Mouse (Mus musculus) right cerebral cortex, adult 2 months (tissue): ENCODE data around the gene Atp4a.

ENCODE experiments used
- DNase-seq, 2 experiments: peaks; one replicate each; pipeline ENCODE4 v3.0.0; 2021 to 2022; ENCODE audit warnings: low spot score in 2 of 2

Atp4a gene

GRCm38 (mm10) chr7:30711942-30712341 lies at the start of gene Atp4a:
Gene Atp4a, plus strand, starts transcription at chr7:30712209.
- DNase-seq: no peak

- peak; percentile 93 to 94 for DNase-seq
Observed at GRCm38 (mm10) chr7:30664529-30665200, 47.3 kb upstream of the Atp4a start, which contains the start of gene Haus5. Gene Haus5, minus strand, starts transcription at chr7:30664994.

DNA sequence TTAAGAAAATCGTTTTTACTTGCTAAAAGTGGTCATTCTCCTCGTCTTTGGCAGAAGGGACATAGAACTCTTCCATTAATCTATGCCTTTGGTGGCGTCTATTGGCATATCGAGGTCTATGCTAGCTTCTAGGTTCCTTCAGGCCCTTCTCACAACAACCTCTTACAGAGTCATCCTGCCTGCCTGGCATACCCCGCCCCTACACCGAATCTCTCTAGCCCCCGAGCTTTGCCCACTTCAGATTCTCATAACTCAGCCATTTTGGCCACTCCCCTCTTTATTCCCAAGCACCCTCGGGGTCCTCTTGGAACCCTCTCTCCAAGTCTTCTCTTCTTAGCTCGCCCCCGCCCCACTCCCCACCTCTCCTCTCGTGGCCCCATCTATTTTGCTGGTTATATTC lies 46.7 kb upstream of the Atp4a start:
- peak in 1 of 2 experiments; percentile 11 for DNase-seq

- no peak for DNase-seq
Observed at GRCm38 (mm10) chr7:30669229-30669628, 42.8 kb upstream of the Atp4a start.

DNA sequence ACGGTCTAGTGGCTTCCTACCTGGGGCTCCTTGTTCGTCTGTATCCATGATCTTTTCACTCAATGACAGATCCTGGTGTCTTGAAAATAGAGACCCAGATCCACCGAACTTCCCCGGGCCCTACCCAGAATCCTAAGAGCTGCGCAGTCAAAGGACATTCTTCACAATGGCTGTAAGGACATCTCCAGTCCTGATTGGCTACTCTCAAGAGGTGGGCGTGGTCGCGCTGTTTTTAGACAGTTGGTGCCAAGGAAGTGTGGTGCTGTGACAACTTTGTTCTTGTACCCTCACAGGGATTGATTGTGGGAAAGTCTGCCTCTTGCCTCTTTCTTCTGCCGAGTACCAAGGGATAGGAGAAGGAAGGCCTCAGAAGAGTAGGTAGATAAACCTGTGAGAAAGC lies 40.5 kb upstream of the Atp4a start, which contains the start of gene Pmis2:
Gene Pmis2 (minus strand): TSS at position 126 of the 400 bp plus-strand sequence.
- no peak for DNase-seq

GRCm38 (mm10) chr7:30678263-30678975 lies 33.6 kb upstream of the Atp4a start:
- DNase-seq: peak in 1 of 2 experiments; percentile 7

- no peak for DNase-seq
Observed at GRCm38 (mm10) chr7:30681897-30682296, 30.1 kb upstream of the Atp4a start.

DNA sequence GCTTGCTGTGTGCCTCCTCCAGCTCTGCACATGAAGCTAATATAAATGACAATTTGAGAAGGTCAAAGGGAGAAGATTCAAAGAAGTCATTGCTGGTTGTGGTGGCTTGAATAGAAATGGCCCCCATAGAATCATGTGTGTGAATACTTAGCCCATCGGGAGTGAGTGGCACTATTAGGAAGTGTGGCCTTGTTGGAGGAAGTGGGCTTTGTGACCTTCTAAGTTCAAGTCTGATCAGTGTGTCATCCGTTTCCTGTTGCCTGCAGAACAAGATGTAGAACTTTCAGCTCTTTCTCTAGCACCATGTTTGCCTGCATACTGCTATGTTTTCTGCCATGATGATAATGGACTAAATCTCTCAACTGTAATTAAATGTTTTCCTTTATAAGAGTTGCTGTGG lies 28.6 kb upstream of the Atp4a start:
- no peak for DNase-seq

GRCm38 (mm10) chr7:30688325-30688724 lies 23.7 kb upstream of the Atp4a start:
- DNase-seq: peak; percentile 11 to 18

DNA sequence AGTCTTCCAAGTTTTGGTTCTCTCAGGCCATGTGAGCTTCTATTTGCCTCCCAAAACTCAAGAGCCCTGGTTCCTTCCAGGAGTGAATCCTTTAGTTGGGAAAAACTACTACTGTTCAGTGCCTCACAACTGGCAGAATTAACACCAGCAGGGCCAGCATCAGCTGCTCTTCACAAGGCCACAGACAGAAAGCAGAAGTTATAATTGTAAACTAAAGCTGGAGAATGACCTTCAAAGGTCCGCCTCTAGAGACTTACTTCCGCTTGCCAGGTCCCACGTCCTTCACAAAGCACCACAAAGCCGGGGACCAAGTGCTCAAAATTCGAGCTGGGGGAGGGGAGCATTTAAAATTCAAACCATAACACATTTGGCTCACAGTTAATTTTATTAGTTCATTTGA lies 13.9 kb upstream of the Atp4a start:
- DNase-seq: no peak

DNA sequence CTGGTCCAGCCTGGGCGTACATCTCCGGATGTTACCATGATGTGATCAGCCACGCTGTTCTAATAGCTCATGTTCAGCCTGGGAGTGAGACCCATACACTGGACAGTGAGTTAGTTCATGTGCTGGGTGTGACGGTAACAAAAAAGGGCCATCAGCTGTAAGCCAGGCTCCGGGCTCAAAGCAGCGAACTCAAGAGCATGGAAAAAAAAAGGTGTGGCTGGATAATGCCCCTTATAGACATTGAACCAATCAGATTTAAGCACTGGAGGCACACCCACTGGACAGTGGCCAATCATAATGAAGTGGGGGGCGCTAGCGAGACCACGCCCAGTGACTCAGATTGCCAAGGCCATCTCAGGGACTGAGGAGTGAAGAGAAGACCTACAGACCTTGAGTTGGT lies 13.4 kb upstream of the Atp4a start, which contains the start of gene 2200002J24Rik:
Gene 2200002J24Rik (plus strand): TSS at position 338 of the 400 bp plus-strand sequence.
- no peak for DNase-seq

- no peak for DNase-seq
Observed at GRCm38 (mm10) chr7:30706214-30706882, 5.7 kb upstream of the Atp4a start.

- DNase-seq: no peak
Observed at GRCm38 (mm10) chr7:30707441-30707840, 4.6 kb upstream of the Atp4a start.

DNA sequence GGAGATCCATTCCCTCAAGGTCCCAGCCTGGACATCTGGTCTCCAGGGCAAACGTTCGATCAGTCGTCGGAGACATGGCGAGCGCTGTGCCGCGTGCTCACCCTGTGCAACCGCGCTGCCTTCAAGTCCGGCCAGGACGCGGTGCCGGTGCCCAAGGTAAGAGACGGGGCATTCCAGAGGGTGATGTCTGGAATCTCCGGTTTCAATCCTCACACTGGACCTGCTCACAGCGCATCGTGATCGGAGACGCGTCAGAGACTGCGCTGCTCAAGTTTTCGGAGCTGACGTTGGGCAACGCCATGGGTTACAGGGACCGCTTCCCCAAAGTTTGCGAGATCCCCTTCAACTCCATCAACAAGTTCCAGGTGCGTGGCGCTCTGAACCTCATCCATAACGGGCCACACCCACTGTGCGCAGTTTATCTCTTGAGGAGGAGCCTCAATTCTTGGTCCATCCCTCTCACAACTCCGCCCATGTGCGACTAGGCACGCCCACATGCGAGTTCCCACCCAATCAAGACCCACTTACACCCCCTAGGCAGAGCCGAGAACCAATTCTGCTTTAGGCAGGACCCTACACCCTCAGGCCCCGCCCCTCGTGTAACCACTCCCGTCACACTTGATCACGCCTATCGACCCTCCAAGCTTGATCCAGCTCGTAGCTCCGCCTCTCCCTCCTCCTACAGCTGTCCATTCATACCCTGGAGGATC lies 5.2 kb downstream of the Atp4a start:
- peak; percentile 35 to 55 for DNase-seq

DNA sequence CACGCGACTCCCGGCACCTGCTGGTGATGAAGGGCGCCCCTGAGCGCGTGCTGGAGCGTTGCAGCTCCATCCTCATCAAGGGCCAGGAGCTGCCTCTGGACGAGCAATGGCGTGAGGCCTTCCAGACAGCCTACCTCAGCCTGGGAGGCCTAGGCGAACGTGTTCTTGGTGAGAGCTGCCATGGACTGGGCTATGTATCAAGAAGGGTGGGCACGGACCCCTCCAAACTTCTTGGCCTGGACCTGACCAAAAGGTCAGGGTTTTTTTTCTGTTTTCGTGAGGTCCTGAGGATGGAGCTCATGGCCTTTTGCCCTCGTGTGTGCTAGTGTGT lies 5.7 kb downstream of the Atp4a start:
- DNase-seq: no peak

- no peak for DNase-seq
Observed at GRCm38 (mm10) chr7:30719669-30720068, 7.7 kb downstream of the Atp4a start.

DNA sequence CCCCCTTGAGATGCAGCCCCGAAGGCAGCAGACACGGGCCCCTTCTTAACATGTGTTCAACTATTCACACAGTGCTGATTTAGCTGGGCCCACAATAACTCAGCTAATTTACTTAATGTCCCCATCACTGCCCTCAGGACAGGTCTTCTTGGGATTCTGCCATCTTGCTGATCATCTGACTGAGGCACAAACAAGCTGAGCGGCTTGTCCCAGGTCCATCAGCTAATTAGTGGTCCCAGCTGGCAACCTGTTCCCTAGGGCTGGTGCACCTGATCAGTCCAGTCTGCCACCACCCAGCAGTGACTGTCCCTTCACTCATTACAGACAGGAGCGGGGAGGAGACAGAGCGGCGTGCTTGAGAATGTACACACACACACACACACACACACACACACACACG lies 9.3 kb downstream of the Atp4a start:
- DNase-seq: no peak

DNA sequence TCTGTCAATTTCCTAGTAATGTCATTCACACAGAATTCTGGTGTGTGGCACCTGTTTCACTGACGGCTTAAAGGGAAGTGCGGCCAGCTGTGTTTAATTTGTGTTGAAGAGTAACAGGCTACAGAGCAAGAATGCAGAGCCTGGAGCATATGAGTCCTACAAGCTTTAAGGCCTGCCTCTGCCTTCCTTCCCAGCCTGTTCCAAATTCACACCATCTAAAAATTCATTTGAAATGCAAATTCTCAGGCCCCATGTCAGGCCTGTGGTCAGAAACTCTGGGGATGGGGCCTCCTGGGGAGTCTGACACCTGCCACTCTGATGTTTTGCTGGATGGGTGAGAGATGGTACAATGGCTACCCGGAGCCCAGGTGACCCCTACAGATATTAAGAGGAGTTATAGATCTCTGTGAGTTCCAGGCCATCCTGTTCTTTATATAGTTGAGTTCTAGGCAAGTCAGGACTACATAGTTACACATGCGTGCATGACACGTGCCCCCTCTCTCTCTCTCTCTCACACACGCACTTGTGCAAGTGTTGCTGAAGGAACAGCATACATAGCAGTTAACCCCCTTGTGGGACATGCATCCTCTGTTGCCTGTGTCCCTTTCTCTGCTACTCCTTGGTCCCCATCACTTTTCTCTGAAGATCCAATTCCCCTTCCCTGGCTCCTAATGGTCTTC lies 11.4 kb downstream of the Atp4a start:
- no peak for DNase-seq

- no peak for DNase-seq
Observed at GRCm38 (mm10) chr7:30728214-30728613, 16.2 kb downstream of the Atp4a start.

- no peak for DNase-seq
Observed at GRCm38 (mm10) chr7:30728739-30729395, 16.9 kb downstream of the Atp4a start.
